Mouse (Mus musculus) liver, postnatal 0 days (tissue): ENCODE results near the gene Srgap1.

Experiments
- CTCF ChIP-seq: sonication (generic); IDR thresholded peaks from 2 replicates; pipeline ENCODE4 v1.5.1; 2016; ENCODE audit warnings: antibody characterized with exemption, low read depth
- EP300 ChIP-seq: IDR thresholded peaks from 2 replicates; pipeline ENCODE4 v1.6.1; 2016; ENCODE audit warnings: antibody characterized with exemption, low read depth, mild to moderate bottlenecking

GRCm38 (mm10) chr10:121820846-121821245 is 226.3 kb downstream of the Srgap1 start:
- TF ChIP-seq CTCF (no peak), EP300 (no peak)
